Mouse (Mus musculus) hindbrain, embryonic 10.5 days (tissue): ENCODE results near the gene Olfr1416. TPM values are rescaled to one million over a fixed set of nuclear protein-coding genes. Genes with fewer than 3 reads are reported as not detected.
A peak's percentile ranks its signal among the peaks of the same experiment; 100 is the strongest.
"Not testable (repeated sequence)": the region's sequence is repeated elsewhere in the genome, so short reads cannot be mapped to it uniquely, and the experiment has no call there.

Experiments used
- DNase-seq: peaks from one replicate; pipeline ENCODE4 v3.0.0-alpha.2; 2017; ENCODE audit warnings: low spot score
- H3K27ac ChIP-seq: fragments of 300-500 bp; sonication (generic); 2 replicates; pipeline ENCODE4 v1.5.1; 2016; ENCODE audit warnings: mild to moderate bottlenecking, moderate library complexity
- H3K27me3 ChIP-seq: fragments of 300-500 bp; sonication (generic); 2 replicates; pipeline ENCODE4 v1.6.1; 2016; ENCODE audit warnings: mild to moderate bottlenecking; ENCODE audit not compliant: poor library complexity, insufficient read depth, severe bottlenecking
- H3K36me3 ChIP-seq: fragments of 300-500 bp; sonication (generic); 2 replicates; pipeline ENCODE4 v1.6.1; 2016; ENCODE audit warnings: mild to moderate bottlenecking, moderate library complexity
- H3K4me1 ChIP-seq: fragments of 300-500 bp; sonication (generic); replicated peaks from 2 replicates; pipeline ENCODE4 v1.6.1; 2016; ENCODE audit warnings: mild to moderate bottlenecking
- H3K4me3 ChIP-seq: fragments of 300-500 bp; sonication (generic); 2 replicates; pipeline ENCODE4 v1.5.1; 2016; ENCODE audit warnings: mild to moderate bottlenecking, moderate library complexity
- H3K9me3 ChIP-seq: fragments of 300-500 bp; sonication (generic); 2 replicates; pipeline ENCODE4 v1.6.1; 2016; ENCODE audit warnings: mild to moderate bottlenecking, moderate library complexity
- WGBS: fragments of 180-500 bp; shearing (Covaris S2); methylation state at CpG from one replicate; pipeline ENCODE4 v1.1.7; 2016; 5-methylcytosine and 5-hydroxymethylcytosine counted together
- polyA plus RNA-seq: library from polyadenylated mRNA; unstranded; fragments of >200 nt; fragmentation: Nextera tagmentation; extraction: Ambion mirVana; gene quantifications from 2 replicates; pipeline ENCODE4 v1.2.1, GENCODE M21; 2016

Gene Olfr1416
- not detected in 2 replicates for polyA plus RNA-seq

DNA sequence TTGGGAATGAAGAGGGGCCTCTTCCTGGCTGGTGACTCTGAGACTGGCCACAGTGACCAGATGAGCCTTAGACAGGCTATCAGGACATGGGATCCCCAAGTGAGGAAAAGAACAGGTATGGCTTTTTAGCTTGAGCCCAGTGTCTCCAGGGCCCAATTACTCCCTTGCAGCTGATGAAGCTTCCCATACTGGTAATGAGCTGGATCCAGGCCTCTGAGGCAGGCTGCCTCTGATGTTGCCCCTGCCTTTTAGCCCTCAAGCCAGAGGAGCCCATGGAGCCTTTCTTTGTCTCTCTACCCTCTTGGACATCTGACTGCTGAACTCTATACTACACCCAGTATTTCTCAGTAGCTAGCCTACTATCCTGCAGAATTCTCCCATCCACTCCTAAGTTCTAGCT, at the start of gene Olfr1416:
Olfr1416 (minus strand) TSS at position 101 of the 400 bp plus-strand sequence.
- no peak within 1 kb of the TSS for H3K27ac ChIP-seq
- no peak for DNase-seq
- no peaks in the 10 kb centered on the region for H3K27me3 ChIP-seq
- no peaks in the 10 kb centered on the region for H3K4me1 ChIP-seq
- H3K9me3 ChIP-seq, result peaks cover 13% of the 10 kb centered on the region
- no peak within 1 kb of the TSS for H3K4me3 ChIP-seq
- H3K36me3 ChIP-seq, result no peaks in the 10 kb centered on the region

DNA sequence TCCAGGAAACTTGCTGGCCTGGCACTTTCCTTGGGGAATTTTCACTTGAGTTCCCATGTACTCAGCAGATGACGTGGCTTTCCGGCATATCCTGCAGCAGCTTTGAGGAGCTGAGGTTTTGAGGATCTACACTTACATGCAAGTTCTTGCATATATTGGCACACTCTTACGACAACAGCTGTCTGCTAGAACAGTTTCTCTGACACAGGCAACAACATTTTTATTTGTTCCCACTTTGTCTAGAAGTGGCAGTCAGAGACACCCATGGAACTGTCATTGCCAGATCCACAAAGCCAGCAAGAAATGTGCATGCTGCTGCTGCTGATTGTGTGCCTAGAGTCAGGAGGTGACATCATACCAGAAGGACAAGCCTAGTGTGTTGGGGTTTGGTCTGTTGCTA, 38.9 kb upstream of the Olfr1416 start:
- Histone ChIP-seq H3K4me3 (no peak overlapping the region), H3K9me3 (no peaks in the 10 kb centered on the region), H3K27ac (no peak overlapping the region), H3K36me3 (no peaks in the 10 kb centered on the region), H3K27me3 (no peaks in the 10 kb centered on the region), H3K4me1 (peaks cover 5% of the 10 kb centered on the region; the same call in 1 of the 2 replicates)
- WGBS, result 90% methylated on average over 3 of the region's 3 CpGs
- DNase-seq, result no peak

DNA sequence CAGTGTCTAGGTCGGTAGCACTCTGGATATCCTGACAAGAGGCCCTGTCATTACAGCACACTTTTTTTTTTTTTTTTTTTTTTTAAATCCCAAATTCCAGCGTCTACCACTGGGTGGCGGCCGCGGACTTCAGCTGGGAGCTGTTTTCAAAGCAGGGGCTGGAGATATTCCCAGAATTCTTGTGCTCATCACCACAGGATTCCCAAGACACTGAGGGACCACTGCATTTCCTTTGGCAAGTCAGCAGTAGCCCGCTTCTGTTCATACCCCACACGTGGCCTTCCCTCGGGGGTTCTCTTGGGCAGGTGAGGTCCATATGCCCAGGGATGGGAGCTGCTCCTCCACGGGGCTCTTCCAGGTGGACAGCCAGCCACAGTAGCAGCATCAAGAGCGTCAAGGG, 36.5 kb upstream of the Olfr1416 start:
- DNase-seq, result peak; percentile 52
- 20% methylated on average over 10 of the region's 10 CpGs for WGBS
- no peaks in the 10 kb centered on the region for H3K36me3 ChIP-seq
- no peak overlapping the region for H3K27ac ChIP-seq
- no peaks in the 10 kb centered on the region for H3K9me3 ChIP-seq
- no peak overlapping the region for H3K4me3 ChIP-seq
- H3K4me1 ChIP-seq, result peaks cover 5% of the 10 kb centered on the region; the same call in 1 of the 2 replicates
- no peaks in the 10 kb centered on the region for H3K27me3 ChIP-seq

DNA sequence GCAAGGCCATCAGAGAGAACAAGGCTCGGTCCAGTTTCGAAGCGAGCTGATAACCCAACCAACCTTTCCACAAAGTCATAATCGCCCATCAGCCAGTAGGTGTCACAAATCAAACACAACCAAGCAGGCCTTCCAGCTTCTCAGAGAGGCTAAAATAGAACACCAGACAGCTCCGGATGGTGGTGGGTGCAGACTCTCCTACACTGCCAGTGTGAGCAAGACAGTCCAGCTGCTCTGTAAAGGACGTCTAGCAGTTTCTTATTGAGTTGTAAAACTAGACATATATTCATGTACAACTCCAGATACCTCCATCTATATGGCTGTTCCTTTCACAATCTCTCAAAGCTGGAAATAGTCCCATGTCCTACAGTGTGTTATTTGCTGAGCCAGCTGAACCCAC, 34.1 kb upstream of the Olfr1416 start:
- H3K9me3 ChIP-seq, result no peaks in the 10 kb centered on the region
- no peak overlapping the region for H3K4me3 ChIP-seq
- no peak for DNase-seq
- 88% methylated on average over 6 of the region's 6 CpGs for WGBS
- H3K27ac ChIP-seq, result no peak overlapping the region
- no peaks in the 10 kb centered on the region for H3K27me3 ChIP-seq
- H3K4me1 ChIP-seq, result peaks cover 5% of the 10 kb centered on the region; the same call in 1 of the 2 replicates
- H3K36me3 ChIP-seq, result no peaks in the 10 kb centered on the region

DNA sequence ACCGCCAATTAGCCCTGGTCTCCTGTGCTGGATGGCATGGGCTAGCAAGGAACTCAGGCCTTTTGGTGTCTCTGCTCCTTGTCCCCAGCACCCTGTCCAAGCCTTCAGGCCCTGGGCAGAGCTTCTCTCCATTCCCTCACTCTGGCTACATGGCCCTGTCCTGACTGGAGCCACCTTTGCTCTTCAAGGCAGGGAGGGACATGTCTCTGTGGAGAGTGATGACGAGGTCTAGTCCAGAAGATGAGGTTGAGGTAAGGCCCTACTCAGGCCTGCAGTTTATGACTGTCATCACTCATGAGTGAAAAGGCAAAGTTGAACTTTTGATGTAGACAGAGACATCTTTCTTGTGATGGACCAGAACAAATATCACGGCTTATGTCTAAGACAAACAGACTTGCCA, 33.6 kb upstream of the Olfr1416 start, which contains the start of gene Olfr1414:
Olfr1414 (minus strand) TSS at position 101 of the 400 bp plus-strand sequence.
- no peak within 1 kb of the TSS for H3K27ac ChIP-seq
- H3K27me3 ChIP-seq, result no peaks in the 10 kb centered on the region
- no peaks in the 10 kb centered on the region for H3K9me3 ChIP-seq
- no peak for DNase-seq
- WGBS, result 88% methylated on average over 3 of the region's 3 CpGs
- H3K36me3 ChIP-seq, result no peaks in the 10 kb centered on the region
- peaks cover 5% of the 10 kb centered on the region; the same call in 1 of the 2 replicates for H3K4me1 ChIP-seq
- H3K4me3 ChIP-seq, result no peak within 1 kb of the TSS

DNA sequence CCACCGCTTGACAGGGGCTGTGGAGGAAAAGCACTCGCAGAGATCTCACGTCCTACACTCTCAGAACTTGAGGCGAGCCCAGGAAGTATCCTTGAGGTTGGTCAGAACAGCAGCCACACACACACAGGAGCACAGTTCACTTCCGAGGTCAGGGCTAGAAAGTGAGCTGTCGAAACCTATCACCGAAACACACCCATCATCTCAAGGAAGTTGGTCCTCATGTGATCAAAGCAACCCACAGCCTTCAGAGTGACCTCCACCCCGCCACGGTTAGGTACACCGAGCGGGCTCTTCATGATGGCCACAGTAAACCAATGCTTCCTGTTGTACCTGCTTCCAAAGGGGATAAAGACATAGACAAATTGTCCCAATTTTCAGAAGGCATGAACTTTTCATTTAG, 30.5 kb upstream of the Olfr1416 start:
- Histone ChIP-seq H3K27ac (no peak overlapping the region), H3K36me3 (no peaks in the 10 kb centered on the region), H3K27me3 (no peaks in the 10 kb centered on the region), H3K4me3 (no peak overlapping the region), H3K9me3 (no peaks in the 10 kb centered on the region), H3K4me1 (peaks cover 3% of the 10 kb centered on the region; the same call in 1 of the 2 replicates)
- 85% methylated on average over 11 of the region's 11 CpGs for WGBS
- no peak for DNase-seq

DNA sequence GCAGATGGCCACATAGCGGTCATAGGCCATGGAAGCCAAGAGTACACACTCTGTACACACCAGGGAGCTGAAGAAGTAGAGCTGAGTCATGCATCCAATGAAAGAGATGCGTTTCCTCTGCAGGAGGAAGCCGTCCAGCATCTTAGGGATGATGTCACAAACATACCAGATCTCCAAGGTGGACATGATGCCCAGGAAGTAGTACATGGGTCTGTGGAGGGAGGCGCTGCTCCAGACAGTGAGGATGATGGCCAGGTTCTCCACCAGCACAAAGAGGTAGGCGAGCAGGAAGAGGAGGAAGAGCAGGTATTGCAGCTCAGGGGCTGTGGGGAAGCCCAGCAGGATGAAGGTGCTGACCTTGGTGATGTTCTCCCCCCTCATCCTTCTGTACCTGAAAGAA, 26.7 kb upstream of the Olfr1416 start:
- not testable (repeated sequence) for H3K36me3 ChIP-seq, H3K9me3 ChIP-seq, H3K4me1 ChIP-seq, H3K27ac ChIP-seq, DNase-seq, H3K4me3 ChIP-seq, H3K27me3 ChIP-seq
- WGBS, result 90% methylated on average over 5 of the region's 5 CpGs

DNA sequence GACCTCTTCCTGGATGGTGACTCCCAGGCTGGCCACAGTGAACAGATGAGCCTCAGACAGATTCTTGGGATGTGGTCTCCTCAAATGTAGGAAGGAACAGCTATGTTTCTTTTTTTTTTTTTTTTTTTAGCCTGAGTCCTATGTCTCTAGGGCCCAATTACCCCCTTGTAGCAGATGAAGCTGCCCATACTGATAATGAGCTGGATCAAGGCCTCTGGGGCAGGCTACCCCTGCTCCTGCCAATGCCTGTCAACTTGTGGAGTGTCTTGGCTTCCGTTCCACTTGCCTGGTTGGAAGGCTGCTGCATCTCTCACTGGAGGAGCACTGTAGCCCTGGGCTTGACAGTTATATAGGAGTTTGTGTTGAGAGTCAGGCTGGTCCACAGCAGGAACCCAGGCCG, 11.1 kb upstream of the Olfr1416 start, which contains the start of gene Olfr1415:
Olfr1415 (minus strand) TSS at position 101 of the 400 bp plus-strand sequence.
- 91% methylated on average over 2 of the region's 2 CpGs for WGBS
- Histone ChIP-seq H3K27ac (no peak within 1 kb of the TSS), H3K4me3 (no peak within 1 kb of the TSS), H3K4me1 (no peaks in the 10 kb centered on the region), H3K9me3 (peaks cover 7% of the 10 kb centered on the region), H3K27me3 (no peaks in the 10 kb centered on the region), H3K36me3 (no peaks in the 10 kb centered on the region)
- no peak for DNase-seq

DNA sequence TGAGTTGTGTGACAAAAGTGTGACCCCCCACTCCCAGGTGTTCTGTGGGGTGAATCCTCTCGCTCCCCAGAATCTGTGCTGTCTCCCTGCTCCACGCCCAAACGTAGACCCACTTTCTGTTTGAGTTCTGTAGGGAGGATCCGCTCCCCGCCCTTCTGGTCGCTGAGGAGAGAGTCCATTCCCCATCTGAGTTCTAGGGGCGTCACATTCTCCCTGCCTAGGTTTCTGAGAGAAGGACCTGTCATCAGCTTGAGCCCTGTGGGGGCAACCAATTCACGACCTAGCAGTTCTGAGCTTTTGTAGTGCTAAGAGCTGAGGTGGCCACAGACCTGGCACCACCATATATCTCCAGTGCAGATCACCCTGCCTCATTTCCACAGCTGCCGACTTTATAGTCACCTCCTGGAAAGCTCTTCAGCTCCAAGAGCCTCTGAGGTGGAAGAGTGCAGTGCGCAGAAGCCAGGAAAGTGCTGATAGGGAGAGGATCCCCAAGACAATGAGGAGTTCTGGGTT, 10.8 kb downstream of the Olfr1416 start:
- no peak for DNase-seq
- Histone ChIP-seq H3K27me3 (no peaks in the 10 kb centered on the region), H3K9me3 (no peaks in the 10 kb centered on the region), H3K36me3 (peaks cover 19% of the 10 kb centered on the region), H3K4me1 (peaks cover 19% of the 10 kb centered on the region), H3K4me3 (peak overlapping the region; percentile 98), H3K27ac (peak overlapping the region; percentile 85)
- 8% methylated on average over 10 of the region's 10 CpGs for WGBS

DNA sequence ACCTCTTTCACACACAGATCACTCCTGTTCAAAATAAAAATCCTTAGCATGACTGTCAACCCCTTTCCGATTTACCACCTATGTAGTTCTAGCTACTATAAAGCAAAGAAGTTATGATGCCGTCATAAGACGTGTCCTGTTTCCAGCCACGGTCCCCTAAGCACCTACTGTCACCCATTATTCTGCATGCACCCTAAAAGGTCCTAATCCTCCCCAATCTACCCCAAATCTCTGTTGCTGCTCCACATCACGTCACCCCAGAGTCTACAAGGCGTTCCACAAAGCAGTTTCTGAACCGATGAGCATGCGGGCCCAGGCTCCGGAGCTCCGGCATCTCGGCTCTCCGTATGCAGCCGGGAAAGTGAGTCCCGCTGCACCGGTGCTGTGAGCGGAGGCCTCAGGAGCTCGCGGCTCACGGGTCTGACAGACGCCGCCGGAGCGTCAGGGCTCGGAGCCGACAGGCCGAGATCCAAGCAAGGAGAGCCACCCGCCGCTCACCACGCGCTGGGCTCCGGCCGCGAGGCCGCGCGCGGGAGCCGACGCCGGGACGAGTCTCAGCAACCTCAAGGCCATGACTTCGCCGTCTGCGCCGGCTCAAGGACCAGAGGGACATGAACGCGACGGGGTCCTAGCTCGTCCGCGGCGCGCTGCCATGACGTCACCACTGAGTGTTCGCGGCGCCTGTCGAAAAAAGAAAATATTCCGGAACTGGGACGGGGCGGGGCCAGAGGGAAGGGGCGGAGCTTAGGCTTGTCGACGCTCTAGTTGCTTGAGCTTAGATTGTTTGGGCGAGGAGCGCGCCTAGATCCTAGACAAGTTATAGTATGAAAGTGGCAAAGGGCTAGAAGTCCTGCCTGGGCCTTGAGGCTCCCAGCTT, 11.5 kb downstream of the Olfr1416 start, which contains the start of gene Ndufa10:
Ndufa10 (minus strand) TSS at position 696 of the 877 bp plus-strand sequence.
- WGBS, result under 1% methylated on average over 67 of the region's 67 CpGs

DNA sequence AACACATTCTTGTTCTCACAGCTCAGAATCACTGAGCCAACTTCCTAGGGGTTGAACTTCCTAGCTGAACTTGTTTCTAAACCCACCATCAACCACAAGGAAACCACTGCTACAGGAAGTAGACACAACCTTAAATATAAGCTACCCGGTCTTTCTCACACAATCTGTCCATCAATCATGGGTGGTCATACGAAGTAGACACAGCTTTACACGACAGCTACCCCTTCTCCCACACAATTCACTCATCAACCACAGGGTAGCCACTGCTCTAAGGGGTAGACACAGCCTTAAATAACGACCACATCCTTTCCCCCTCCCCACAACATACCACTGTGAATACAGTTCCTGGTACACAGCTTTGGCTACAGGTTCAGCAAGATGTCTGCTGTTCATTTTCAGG, 16.0 kb downstream of the Olfr1416 start:
- DNase-seq, result no peak
- 91% methylated on average over 4 of the region's 4 CpGs for WGBS
- H3K36me3 ChIP-seq, result peaks cover 71% of the 10 kb centered on the region
- H3K9me3 ChIP-seq, result no peaks in the 10 kb centered on the region
- H3K4me3 ChIP-seq, result no peak overlapping the region
- no peaks in the 10 kb centered on the region for H3K27me3 ChIP-seq
- no peak overlapping the region for H3K27ac ChIP-seq
- H3K4me1 ChIP-seq, result peaks cover 14% of the 10 kb centered on the region

More for the DNA sequence above, 11.5 kb downstream of the Olfr1416 start, which contains the start of gene Ndufa10:
- Histone ChIP-seq H3K36me3 (peaks cover 26% of the 10 kb centered on the region), H3K4me1 (peaks cover 19% of the 10 kb centered on the region), H3K9me3 (no peaks in the 10 kb centered on the region), H3K27ac (peak within 1 kb of the TSS; percentile 92), H3K4me3 (peak within 1 kb of the TSS; percentile 98), H3K27me3 (no peaks in the 10 kb centered on the region)
- DNase-seq, result peak; percentile 96

DNA sequence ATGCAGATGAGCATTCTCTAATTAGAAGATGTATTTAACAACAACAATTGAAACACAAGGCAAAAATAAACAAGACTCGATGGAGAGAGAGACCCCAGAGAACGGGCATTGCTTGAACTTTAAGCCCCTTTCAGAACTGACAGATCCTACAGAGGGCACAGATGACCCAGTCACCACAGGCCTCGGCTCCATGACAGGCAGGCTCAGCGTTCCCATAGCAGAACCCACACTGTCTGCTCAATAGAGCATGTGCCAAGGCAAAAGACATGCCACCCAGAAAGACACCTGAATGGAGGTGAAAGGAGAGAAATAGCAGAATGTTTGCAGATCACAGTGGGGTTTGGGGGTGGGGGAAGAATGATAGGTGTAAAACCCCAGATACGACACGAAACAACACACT, 26.5 kb downstream of the Olfr1416 start:
- no peak overlapping the region for H3K27ac ChIP-seq
- no peak for DNase-seq
- H3K4me1 ChIP-seq, result no peaks in the 10 kb centered on the region
- H3K36me3 ChIP-seq, result peaks cover 99% of the 10 kb centered on the region
- WGBS, result 89% methylated on average over 6 of the region's 6 CpGs
- H3K4me3 ChIP-seq, result no peak overlapping the region
- no peaks in the 10 kb centered on the region for H3K9me3 ChIP-seq
- no peaks in the 10 kb centered on the region for H3K27me3 ChIP-seq

DNA sequence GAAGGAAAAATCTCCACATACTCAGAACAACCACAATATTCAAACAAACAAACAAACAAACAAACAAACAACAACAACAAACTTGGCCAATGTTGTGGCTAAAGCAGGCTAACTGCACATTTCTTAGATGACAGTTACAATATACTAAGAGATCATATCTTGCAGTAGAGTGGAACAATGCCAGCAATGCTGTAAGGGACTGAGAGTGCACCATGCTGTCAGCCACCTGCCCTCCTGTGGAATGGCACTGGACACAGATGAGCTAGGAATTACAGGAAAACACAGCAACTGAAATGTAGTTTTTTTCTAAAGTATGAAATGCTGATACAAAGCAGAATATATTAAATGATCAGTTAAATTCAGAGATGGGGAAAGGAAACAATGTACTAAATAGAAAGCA, 27.2 kb downstream of the Olfr1416 start:
- Histone ChIP-seq H3K36me3 (peaks cover 99% of the 10 kb centered on the region), H3K9me3 (no peaks in the 10 kb centered on the region), H3K4me1 (no peaks in the 10 kb centered on the region), H3K27me3 (no peaks in the 10 kb centered on the region), H3K4me3 (no peak overlapping the region), H3K27ac (no peak overlapping the region)
- no peak for DNase-seq
